Mouse (Mus musculus) myocyte (in vitro differentiated cells): ENCODE results near the gene Palmd.

Source experiments
- E2F4 ChIP-seq: IDR thresholded peaks from one replicate; pipeline ENCODE4 v1.6.1; 2011; ENCODE audit warnings: mild to moderate bottlenecking, control low read depth, moderate library complexity; ENCODE audit not compliant: insufficient read depth
- MAX ChIP-seq: IDR thresholded peaks from one replicate; pipeline ENCODE4 v1.6.1; 2011; ENCODE audit warnings: low read depth, mild to moderate bottlenecking, control low read depth
- MYOD1 ChIP-seq, 3 experiments: IDR thresholded peaks; one replicate each; pipeline ENCODE4 v1.6.1; 2011; ENCODE audit warnings: control low read depth in 2 of 3, low read depth in 2 of 3, mild to moderate bottlenecking in 2 of 3, moderate library complexity in 1 of 3; ENCODE audit not compliant: insufficient read length in 2 of 3, control insufficient read depth in 1 of 3
- POLR2A ChIP-seq: IDR thresholded peaks from one replicate; pipeline ENCODE4 v1.6.1; 2011; ENCODE audit warnings: low read depth, mild to moderate bottlenecking, control low read depth, moderate library complexity; ENCODE audit not compliant: insufficient read length
- POLR2AphosphoS2 ChIP-seq: IDR thresholded peaks from one replicate; pipeline ENCODE4 v1.6.1; 2011; ENCODE audit warnings: low read depth, control low read depth; ENCODE audit not compliant: insufficient read length
- TCF12 ChIP-seq: IDR thresholded peaks from one replicate; pipeline ENCODE4 v1.6.1; 2011; ENCODE audit warnings: mild to moderate bottlenecking, control low read depth; ENCODE audit not compliant: poor library complexity, insufficient read depth, severe bottlenecking

DNA sequence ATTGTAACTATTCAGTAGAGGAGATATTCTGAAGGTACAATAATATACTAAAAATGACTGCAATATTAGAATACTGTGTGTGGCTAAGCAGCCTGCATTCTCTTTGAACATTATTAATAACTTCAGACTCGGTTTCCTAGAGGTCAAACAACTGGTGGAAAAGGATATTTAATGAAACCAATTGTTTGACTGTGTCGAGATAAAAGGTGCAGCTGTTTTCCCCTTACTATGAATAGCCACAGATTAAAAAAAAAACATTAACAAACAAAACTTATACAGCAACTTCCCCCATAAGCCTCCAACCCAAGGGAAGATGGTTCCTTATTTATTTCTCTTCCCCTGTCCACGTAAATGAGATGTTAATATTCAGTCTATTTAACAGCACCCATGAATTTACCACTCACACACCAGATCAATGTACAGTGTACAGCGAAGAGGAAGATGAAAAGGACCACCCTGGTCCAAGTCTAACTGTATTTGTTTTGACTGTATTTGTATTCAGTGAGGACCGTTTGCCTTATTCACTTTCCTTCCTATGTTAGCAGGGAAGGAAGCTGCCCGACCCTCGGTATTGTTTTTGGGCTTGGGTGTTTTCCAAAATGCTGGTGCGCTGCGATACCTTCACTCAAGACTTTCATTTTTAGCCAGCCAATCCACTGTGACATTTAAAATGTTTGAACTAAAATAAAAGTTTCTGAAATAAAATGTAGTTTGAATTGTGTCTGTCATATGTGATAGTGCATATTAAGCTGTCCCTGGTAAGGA is 13.2 kb upstream of the Palmd start:
- TF ChIP-seq MAX: no peak
- no peak for TF ChIP-seq POLR2AphosphoS2
- no peak for TF ChIP-seq POLR2A
- TF ChIP-seq TCF12: peak; percentile 36
- TF ChIP-seq MYOD1 (IDR thresholded peaks at IDR 0.05; ENCODE audit: control insufficient read depth in 1 of 3, insufficient read length in 2 of 3, low read depth in 2 of 3): no peak
- no peak for TF ChIP-seq E2F4
